Mouse (Mus musculus) liver, embryonic 14 days (tissue): Measurements from ENCODE around the gene Stag3. TPM values are rescaled to one million over a fixed set of nuclear protein-coding genes. Genes with fewer than 3 reads are reported as not detected.

Experiments
- polyA plus RNA-seq: library from polyadenylated mRNA; depleted of rRNA; stranded (reverse); fragments of >200 nt; gene quantifications from 2 replicates; pipeline ENCODE4 v1.2.3, GENCODE M21; 2012; rRNA removed

Gene Stag3
- polyA plus RNA-seq: 2.3 and 4.1 TPM in 2 replicates

GRCm38 (mm10) chr5:138279585-138280424, at the start of gene Stag3, which contains the start of the genes Gm43720 and Gpc2:
TSS of gene Stag3 (plus strand) at chr5:138280240.
TSS of gene Gm43720 (minus strand) at chr5:138279958.
TSS of gene Gpc2 (minus strand) at chr5:138280005.

GRCm38 (mm10) chr5:138255353-138256093, 24.5 kb upstream of the Stag3 start, which contains the start of gene Lamtor4:
TSS of gene Lamtor4 (plus strand) at chr5:138255482.

GRCm38 (mm10) chr5:138263260-138264206, 16.5 kb upstream of the Stag3 start, which contains the start of gene BC037034:
TSS of gene BC037034 (minus strand) at chr5:138264033.

GRCm38 (mm10) chr5:138272409-138272923, 7.6 kb upstream of the Stag3 start, which contains the start of gene Gal3st4:
TSS of gene Gal3st4 (minus strand) at chr5:138272840.

GRCm38 (mm10) chr5:138341661-138342060, 61.6 kb downstream of the Stag3 start, which contains the start of gene Pvrig:
TSS of gene Pvrig (plus strand) at chr5:138341961.

Other genes with a start within 250 kb of the Stag3 start
- gene Smok3c, start 227.0 kb upstream of the Stag3 start, polyA plus RNA-seq: not detected in 2 replicates
- gene Zkscan1, start 195.2 kb upstream of the Stag3 start, polyA plus RNA-seq: 2.4 and 2.7 TPM in 2 replicates
- 8.4 and 8.6 TPM in 2 replicates for gene Zscan21, start 163.3 kb upstream of the Stag3 start, polyA plus RNA-seq
- 1.1 and 1.3 TPM in 2 replicates for gene Zfp113, start 124.5 kb upstream of the Stag3 start, polyA plus RNA-seq
- 59.9 and 71.7 TPM in 2 replicates for gene Cops6, start 119.2 kb upstream of the Stag3 start, polyA plus RNA-seq
- gene Ap4m1, start 108.2 kb upstream of the Stag3 start, polyA plus RNA-seq: 11.7 and 12.6 TPM in 2 replicates
- 136 TPM in 2 replicates for gene Mcm7, start 107.8 kb upstream of the Stag3 start, polyA plus RNA-seq
- gene Taf6, start 92.8 kb upstream of the Stag3 start, polyA plus RNA-seq: 26.7 and 32.9 TPM in 2 replicates
- gene Cnpy4, start 92.8 kb upstream of the Stag3 start, polyA plus RNA-seq: 10.2 and 10.4 TPM in 2 replicates
- 1.9 TPM in 2 replicates for gene Mblac1, start 85.9 kb upstream of the Stag3 start, polyA plus RNA-seq
- gene Nxpe5, start 54.3 kb upstream of the Stag3 start, polyA plus RNA-seq: 0.07 and 0.16 TPM in 2 replicates
- 34.9 and 35.6 TPM in 2 replicates for gene Lamtor4, start 24.8 kb upstream of the Stag3 start, polyA plus RNA-seq
- 19.6 and 21.8 TPM in 2 replicates for gene BC037034, start 16.2 kb upstream of the Stag3 start, polyA plus RNA-seq
- 0.02 TPM in 1 of 2 replicates, not detected in the other for gene Gal3st4, start 7.4 kb upstream of the Stag3 start, polyA plus RNA-seq
- 0.02 TPM in 1 of 2 replicates, not detected in the other for gene Gm43720, start 282 bp upstream of the Stag3 start, polyA plus RNA-seq
- 1.4 and 2.2 TPM in 2 replicates for gene Gpc2, start 235 bp upstream of the Stag3 start, polyA plus RNA-seq
- 0.26 and 0.29 TPM in 2 replicates for gene Pvrig, start 61.7 kb downstream of the Stag3 start, polyA plus RNA-seq
- 2.2 and 2.4 TPM in 2 replicates for gene Zfp157, start 161.2 kb downstream of the Stag3 start, polyA plus RNA-seq